Mouse (Mus musculus) E14TG2a.4 (cell line): ENCODE data around the gene Rab31.

Experiments
- CTCF ChIP-seq: conservative IDR thresholded peaks from 2 replicates; pipeline ENCODE4 v1.5.1; 2014; ENCODE audit warnings: low read length
- NANOG ChIP-seq: IDR thresholded peaks from 2 replicates; pipeline ENCODE4 v1.6.1; 2014; ENCODE audit warnings: borderline replicate concordance, low read length, mixed read lengths

DNA sequence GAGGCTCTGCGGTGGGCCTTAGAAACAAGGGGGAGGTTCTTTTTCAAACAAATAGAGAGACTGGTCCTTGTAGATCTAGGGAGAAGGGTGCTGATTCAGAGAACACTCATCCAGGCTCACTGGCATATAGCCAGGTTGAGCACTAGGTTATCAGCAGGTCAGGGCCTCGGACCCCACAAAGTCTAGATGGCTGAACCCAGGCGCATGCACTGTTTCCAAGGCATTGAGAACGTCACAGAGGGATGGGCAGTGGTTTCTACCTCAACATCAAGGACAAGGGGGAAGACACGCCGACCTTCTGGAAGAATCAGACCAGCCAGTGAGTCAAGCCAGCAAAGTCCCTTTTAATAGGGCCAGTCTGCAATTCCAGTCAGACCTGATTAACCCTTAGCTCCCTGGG is 125.3 kb downstream of the Rab31 start:
- TF ChIP-seq CTCF (no peak), NANOG (no peak)
